Mouse (Mus musculus): Measurements from ENCODE around the gene Mtmr10. TPM values are rescaled to one million over a fixed set of nuclear protein-coding genes. Genes with fewer than 3 reads are reported as not detected.

Mtmr10 gene
- polyA plus RNA-seq, 1 experiment from 2014 or later: 16.4 TPM

GRCm38 (mm10) chr7:64278526-64278925 lies 8.9 kb upstream of the Mtmr10 start:
- H3K4me3 ChIP-seq (ENCODE audit: low read depth, low read length): no peak overlapping the region
- H3K27me3 ChIP-seq (ENCODE audit: control insufficient read depth, insufficient read depth, low read length): no peaks in the 10 kb centered on the region
- no peak overlapping the region for H3K9ac ChIP-seq (ENCODE audit: low read length)
- H3K9me3 ChIP-seq (ENCODE audit: control insufficient read depth, low read length): no peaks in the 10 kb centered on the region
- ATAC-seq (ENCODE audit: insufficient read depth, low FRiP score, low TSS enrichment) (no peak), DNase-seq (ENCODE audit: low spot score) (no peak)
- H3K36me3 ChIP-seq (ENCODE audit: control insufficient read depth, insufficient read depth, low read length): no peaks in the 10 kb centered on the region
- no peaks in the 10 kb centered on the region for H3K4me1 ChIP-seq (ENCODE audit: control insufficient read depth, insufficient read depth, low read length)
- no peak overlapping the region for H3K27ac ChIP-seq (ENCODE audit: low read depth, low read length)
- H3K4me2 ChIP-seq (ENCODE audit: low read depth): no peak overlapping the region
- 81% methylated on average over 1 of the region's 1 CpGs for WGBS

GRCm38 (mm10) chr7:64279548-64279947 lies 7.9 kb upstream of the Mtmr10 start:
- no peak for ATAC-seq (ENCODE audit: insufficient read depth, low FRiP score, low TSS enrichment)
- H3K4me2 ChIP-seq (ENCODE audit: low read depth): no peak overlapping the region
- no peak overlapping the region for H3K4me3 ChIP-seq (ENCODE audit: low read depth, low read length)
- no peak for DNase-seq (ENCODE audit: low spot score)
- no peak overlapping the region for H3K27ac ChIP-seq (ENCODE audit: low read depth, low read length)
- H3K27me3 ChIP-seq (ENCODE audit: control insufficient read depth, insufficient read depth, low read length): no peaks in the 10 kb centered on the region
- no peaks in the 10 kb centered on the region for H3K9me3 ChIP-seq (ENCODE audit: control insufficient read depth, low read length)
- whole genome bisulfite sequencing: 75% methylated on average over 3 of the region's 3 CpGs
- no peaks in the 10 kb centered on the region for H3K36me3 ChIP-seq (ENCODE audit: control insufficient read depth, insufficient read depth, low read length)
- H3K4me1 ChIP-seq (ENCODE audit: control insufficient read depth, insufficient read depth, low read length): no peaks in the 10 kb centered on the region
- H3K9ac ChIP-seq (ENCODE audit: low read length): no peak overlapping the region

- H3K4me1 ChIP-seq (ENCODE audit: control insufficient read depth, insufficient read depth, low read length): peaks cover 3% of the 10 kb centered on the region
- H3K4me2 ChIP-seq (ENCODE audit: low read depth): peak overlapping the region; percentile 41
- no peak overlapping the region for H3K27ac ChIP-seq (ENCODE audit: low read depth, low read length)
- DNase-seq (ENCODE audit: low spot score): no peak
- H3K9ac ChIP-seq (ENCODE audit: low read length): 0 out of 2 replicates have a peak overlapping the region, but pooled peaks have one; percentile 76
- no peaks in the 10 kb centered on the region for H3K9me3 ChIP-seq (ENCODE audit: control insufficient read depth, low read length)
- 0 out of 2 replicates have a peak, but pooled peaks have one; percentile 6 for ATAC-seq (ENCODE audit: insufficient read depth, low FRiP score, low TSS enrichment)
- no peak overlapping the region; the same call in 1 of the 2 replicates for H3K4me3 ChIP-seq (ENCODE audit: low read depth, low read length)
- H3K27me3 ChIP-seq (ENCODE audit: control insufficient read depth, insufficient read depth, low read length): no peaks in the 10 kb centered on the region
- no peaks in the 10 kb centered on the region for H3K36me3 ChIP-seq (ENCODE audit: control insufficient read depth, insufficient read depth, low read length)
Measured at GRCm38 (mm10) chr7:64286566-64286965, 887 bp upstream of the Mtmr10 start.

- peaks cover 3% of the 10 kb centered on the region for H3K4me1 ChIP-seq (ENCODE audit: control insufficient read depth, insufficient read depth, low read length)
- ATAC-seq (ENCODE audit: insufficient read depth, low FRiP score, low TSS enrichment) (no peak), DNase-seq (ENCODE audit: low spot score) (no peak)
- no peak overlapping the region for H3K4me3 ChIP-seq (ENCODE audit: low read depth, low read length)
- no peaks in the 10 kb centered on the region for H3K36me3 ChIP-seq (ENCODE audit: control insufficient read depth, insufficient read depth, low read length)
- H3K9me3 ChIP-seq (ENCODE audit: control insufficient read depth, low read length): no peaks in the 10 kb centered on the region
- no peak overlapping the region for H3K4me2 ChIP-seq (ENCODE audit: low read depth)
- WGBS: 90% methylated on average over 7 of the region's 7 CpGs
- H3K27me3 ChIP-seq (ENCODE audit: control insufficient read depth, insufficient read depth, low read length): no peaks in the 10 kb centered on the region
- H3K9ac ChIP-seq (ENCODE audit: low read length): no peak overlapping the region
- no peak overlapping the region for H3K27ac ChIP-seq (ENCODE audit: low read depth, low read length)
Measured at GRCm38 (mm10) chr7:64289416-64289815, 2.0 kb downstream of the Mtmr10 start.

- Histone ChIP-seq H3K27ac (ENCODE audit: low read depth, low read length) (no peak overlapping the region), H3K27me3 (ENCODE audit: control insufficient read depth, insufficient read depth, low read length) (no peaks in the 10 kb centered on the region), H3K4me1 (ENCODE audit: control insufficient read depth, insufficient read depth, low read length) (peaks cover 3% of the 10 kb centered on the region), H3K9ac (ENCODE audit: low read length) (no peak overlapping the region), H3K4me3 (ENCODE audit: low read depth, low read length) (no peak overlapping the region), H3K9me3 (ENCODE audit: control insufficient read depth, low read length) (no peaks in the 10 kb centered on the region), H3K36me3 (ENCODE audit: control insufficient read depth, insufficient read depth, low read length) (no peaks in the 10 kb centered on the region), H3K4me2 (ENCODE audit: low read depth) (no peak overlapping the region)
- no peak for ATAC-seq (ENCODE audit: insufficient read depth, low FRiP score, low TSS enrichment)
- 93% methylated on average over 6 of the region's 6 CpGs for WGBS
- DNase-seq (ENCODE audit: low spot score): no peak
Measured at GRCm38 (mm10) chr7:64290431-64290830, 3.0 kb downstream of the Mtmr10 start.

GRCm38 (mm10) chr7:64291722-64292121 lies 4.3 kb downstream of the Mtmr10 start:
- Histone ChIP-seq H3K27ac (ENCODE audit: low read depth, low read length) (no peak overlapping the region), H3K4me3 (ENCODE audit: low read depth, low read length) (no peak overlapping the region), H3K27me3 (ENCODE audit: control insufficient read depth, insufficient read depth, low read length) (no peaks in the 10 kb centered on the region), H3K9me3 (ENCODE audit: control insufficient read depth, low read length) (no peaks in the 10 kb centered on the region), H3K4me1 (ENCODE audit: control insufficient read depth, insufficient read depth, low read length) (peaks cover 6% of the 10 kb centered on the region), H3K4me2 (ENCODE audit: low read depth) (no peak overlapping the region), H3K9ac (ENCODE audit: low read length) (no peak overlapping the region), H3K36me3 (ENCODE audit: control insufficient read depth, insufficient read depth, low read length) (no peaks in the 10 kb centered on the region)
- ATAC-seq (ENCODE audit: insufficient read depth, low FRiP score, low TSS enrichment): no peak
- WGBS: 93% methylated on average over 10 of the region's 10 CpGs
- DNase-seq (ENCODE audit: low spot score): no peak

- no peak overlapping the region for H3K9ac ChIP-seq (ENCODE audit: low read length)
- H3K4me3 ChIP-seq (ENCODE audit: low read depth, low read length): no peak overlapping the region
- no peak overlapping the region for H3K4me2 ChIP-seq (ENCODE audit: low read depth)
- H3K9me3 ChIP-seq (ENCODE audit: control insufficient read depth, low read length): no peaks in the 10 kb centered on the region
- no peaks in the 10 kb centered on the region; the same call in 1 of the 2 replicates for H3K36me3 ChIP-seq (ENCODE audit: control insufficient read depth, insufficient read depth, low read length)
- no peak for ATAC-seq (ENCODE audit: insufficient read depth, low FRiP score, low TSS enrichment)
- no peak overlapping the region for H3K27ac ChIP-seq (ENCODE audit: low read depth, low read length)
- no peaks in the 10 kb centered on the region for H3K27me3 ChIP-seq (ENCODE audit: control insufficient read depth, insufficient read depth, low read length)
- peaks cover 3% of the 10 kb centered on the region; the same call in 1 of the 2 replicates for H3K4me1 ChIP-seq (ENCODE audit: control insufficient read depth, insufficient read depth, low read length)
- WGBS: 52% methylated on average over 5 of the region's 5 CpGs
- no peak for DNase-seq (ENCODE audit: low spot score)
Measured at GRCm38 (mm10) chr7:64296286-64297010, 9.0 kb downstream of the Mtmr10 start.

- WGBS: 52% methylated on average over 7 of the region's 7 CpGs
- ATAC-seq (ENCODE audit: insufficient read depth, low FRiP score, low TSS enrichment): no peak
- Histone ChIP-seq H3K27me3 (ENCODE audit: control insufficient read depth, insufficient read depth, low read length) (no peaks in the 10 kb centered on the region), H3K4me1 (ENCODE audit: control insufficient read depth, insufficient read depth, low read length) (no peaks in the 10 kb centered on the region), H3K27ac (ENCODE audit: low read depth, low read length) (peak overlapping the region; percentile 35; the same call in 1 of the 2 replicates), H3K4me3 (ENCODE audit: low read depth, low read length) (no peak overlapping the region), H3K4me2 (ENCODE audit: low read depth) (no peak overlapping the region), H3K9ac (ENCODE audit: low read length) (no peak overlapping the region), H3K36me3 (ENCODE audit: control insufficient read depth, insufficient read depth, low read length) (no peaks in the 10 kb centered on the region; the same call in 1 of the 2 replicates), H3K9me3 (ENCODE audit: control insufficient read depth, low read length) (no peaks in the 10 kb centered on the region)
- no peak for DNase-seq (ENCODE audit: low spot score)
Measured at GRCm38 (mm10) chr7:64310241-64310640, 22.8 kb downstream of the Mtmr10 start.

- WGBS: 19% methylated on average over 2 of the region's 2 CpGs
- no peak overlapping the region for H3K4me3 ChIP-seq (ENCODE audit: low read depth, low read length)
- H3K36me3 ChIP-seq (ENCODE audit: control insufficient read depth, insufficient read depth, low read length): no peaks in the 10 kb centered on the region; the same call in 1 of the 2 replicates
- no peaks in the 10 kb centered on the region for H3K4me1 ChIP-seq (ENCODE audit: control insufficient read depth, insufficient read depth, low read length)
- H3K4me2 ChIP-seq (ENCODE audit: low read depth): no peak overlapping the region
- ATAC-seq (ENCODE audit: insufficient read depth, low FRiP score, low TSS enrichment) (0 out of 2 replicates have a peak, but pooled peaks have one; percentile 41), DNase-seq (ENCODE audit: low spot score) (no peak)
- no peaks in the 10 kb centered on the region for H3K9me3 ChIP-seq (ENCODE audit: control insufficient read depth, low read length)
- H3K27ac ChIP-seq (ENCODE audit: low read depth, low read length): no peak overlapping the region
- H3K9ac ChIP-seq (ENCODE audit: low read length): no peak overlapping the region
- H3K27me3 ChIP-seq (ENCODE audit: control insufficient read depth, insufficient read depth, low read length): no peaks in the 10 kb centered on the region
Measured at GRCm38 (mm10) chr7:64310756-64311155, 23.3 kb downstream of the Mtmr10 start.

Data from neural tube, embryonic 11.5 days (tissue).